Mouse (Mus musculus) limb, embryonic 13.5 days (tissue): ENCODE results near the gene Olfr635. TPM values are rescaled to one million over a fixed set of nuclear protein-coding genes. Genes with fewer than 3 reads are reported as not detected.

ENCODE experiments used
- ATAC-seq: fragments of 200-750 bp; cut with Nextera tagmentation; 2 replicates; pipeline ENCODE4 v1.8.0; 2017; ENCODE audit warnings: low read depth, moderate number of reproducible peaks, moderate TSS enrichment; ENCODE audit not compliant: low FRiP score
- H3K27ac ChIP-seq: fragments of 300-500 bp; sonication (generic); 2 replicates; pipeline ENCODE4 v1.5.1; 2015; ENCODE audit warnings: inconsistent platforms, mild to moderate bottlenecking, moderate library complexity
- H3K27me3 ChIP-seq: fragments of 300-500 bp; sonication (generic); 2 replicates; pipeline ENCODE4 v1.6.1; 2015; ENCODE audit warnings: mild to moderate bottlenecking, inconsistent platforms
- H3K36me3 ChIP-seq: fragments of 300-500 bp; sonication (generic); 2 replicates; pipeline ENCODE4 v1.6.1; 2015; ENCODE audit warnings: inconsistent platforms, mild to moderate bottlenecking, moderate library complexity
- H3K4me1 ChIP-seq: fragments of 300-500 bp; sonication (generic); 2 replicates; pipeline ENCODE4 v1.6.1; 2015; ENCODE audit warnings: inconsistent platforms
- H3K4me2 ChIP-seq: fragments of 300-500 bp; sonication (generic); replicated peaks from 2 replicates; pipeline ENCODE4 v1.6.1; 2015; ENCODE audit warnings: inconsistent platforms, mild to moderate bottlenecking, moderate library complexity
- H3K4me3 ChIP-seq: fragments of 300-500 bp; sonication (generic); 2 replicates; pipeline ENCODE4 v1.5.1; 2015; ENCODE audit warnings: moderate library complexity, mild to moderate bottlenecking, inconsistent platforms
- H3K9ac ChIP-seq: fragments of 300-500 bp; sonication (generic); 2 replicates; pipeline ENCODE4 v1.6.1; 2015; ENCODE audit warnings: mild to moderate bottlenecking, inconsistent platforms
- H3K9me3 ChIP-seq: fragments of 300-500 bp; sonication (generic); 2 replicates; pipeline ENCODE4 v1.6.1; 2016; ENCODE audit warnings: inconsistent platforms
- WGBS: fragments of 180-500 bp; shearing (Covaris S2); methylation state at CpG from one replicate; pipeline ENCODE4 v1.1.7; 2015; 5-methylcytosine and 5-hydroxymethylcytosine counted together
- polyA plus RNA-seq: library from polyadenylated mRNA; unstranded; fragments of >200 nt; fragmentation: Nextera tagmentation; extraction: Ambion mirVana; gene quantifications from 2 replicates; pipeline ENCODE4 v1.2.1, GENCODE M21; 2015

Olfr635 gene
- polyA plus RNA-seq, 1 experiment from 2014 or later = not detected

- Histone ChIP-seq H3K27me3 (no peaks in the 10 kb centered on the region), H3K4me1 (no peaks in the 10 kb centered on the region), H3K9me3 (no peaks in the 10 kb centered on the region), H3K27ac (no peak overlapping the region), H3K9ac (no peak overlapping the region), H3K4me3 (no peak overlapping the region), H3K4me2 (no peak overlapping the region), H3K36me3 (no peaks in the 10 kb centered on the region)
- ATAC-seq = no peak
- WGBS = 79% methylated on average over 3 of the region's 3 CpGs
Measured at GRCm38 (mm10) chr7:104026978-104027377, 56.0 kb downstream of the Olfr635 start.

GRCm38 (mm10) chr7:104035145-104035544 lies 64.2 kb downstream of the Olfr635 start, which contains the start of gene Olfr641:
TSS of gene Olfr641 (plus strand) at chr7:104035445.
- no peaks in the 10 kb centered on the region for H3K36me3 ChIP-seq
- H3K9me3 ChIP-seq = no peaks in the 10 kb centered on the region
- no peaks in the 10 kb centered on the region for H3K27me3 ChIP-seq
- WGBS = 75% methylated on average over 1 of the region's 1 CpGs
- H3K4me1 ChIP-seq = no peaks in the 10 kb centered on the region
- H3K4me2 ChIP-seq = no peak within 1 kb of the TSS
- no peak within 1 kb of the TSS for H3K9ac ChIP-seq
- H3K27ac ChIP-seq = no peak within 1 kb of the TSS
- H3K4me3 ChIP-seq = no peak within 1 kb of the TSS
- ATAC-seq = no peak

Other genes with a start within 250 kb of the Olfr635 start
- not detected in 2 replicates for gene Olfr628, start 240.8 kb upstream of the Olfr635 start, polyA plus RNA-seq
- not detected in 2 replicates for gene Olfr629, start 226.2 kb upstream of the Olfr635 start, polyA plus RNA-seq
- gene Olfr630, start 213.8 kb upstream of the Olfr635 start, polyA plus RNA-seq = not detected in 2 replicates
- not detected in 2 replicates for gene Olfr69, start 199.6 kb upstream of the Olfr635 start, polyA plus RNA-seq
- gene Olfr68, start 191.5 kb upstream of the Olfr635 start, polyA plus RNA-seq = not detected in 2 replicates
- not detected in 2 replicates for gene Olfr67, start 179.3 kb upstream of the Olfr635 start, polyA plus RNA-seq
- 1,810 and 1,860 TPM in 2 replicates for gene Hbb-bt, start 157.2 kb upstream of the Olfr635 start, polyA plus RNA-seq
- gene Hbb-bs, start 143.1 kb upstream of the Olfr635 start, polyA plus RNA-seq = 3,715 and 3,820 TPM in 2 replicates
- not detected in 2 replicates for gene Hbb-bh2, start 130.6 kb upstream of the Olfr635 start, polyA plus RNA-seq
- gene Hbb-bh1, start 128.0 kb upstream of the Olfr635 start, polyA plus RNA-seq = 61.1 and 82.5 TPM in 2 replicates
- gene Hbb-y, start 117.9 kb upstream of the Olfr635 start, polyA plus RNA-seq = 6,754 and 6,825 TPM in 2 replicates
- not detected in 2 replicates for gene Olfr66, start 84.9 kb upstream of the Olfr635 start, polyA plus RNA-seq
- not detected in 2 replicates for gene Olfr64, start 76.7 kb upstream of the Olfr635 start, polyA plus RNA-seq
- gene Olfr65, start 67.7 kb upstream of the Olfr635 start, polyA plus RNA-seq = not detected in 2 replicates
- not detected in 2 replicates for gene Olfr631, start 42.3 kb upstream of the Olfr635 start, polyA plus RNA-seq
- not detected in 2 replicates for gene Olfr632, start 36.8 kb upstream of the Olfr635 start, polyA plus RNA-seq
- gene Olfr633, start 26.7 kb upstream of the Olfr635 start, polyA plus RNA-seq = not detected in 2 replicates
- gene Olfr638, start 27.6 kb downstream of the Olfr635 start, polyA plus RNA-seq = not detected in 2 replicates
- gene Olfr639, start 46.2 kb downstream of the Olfr635 start, polyA plus RNA-seq = 0.04 TPM in 1 of 2 replicates, not detected in the other
- gene Olfr640, start 54.4 kb downstream of the Olfr635 start, polyA plus RNA-seq = not detected in 2 replicates
- gene Olfr641, start 64.3 kb downstream of the Olfr635 start, polyA plus RNA-seq = not detected in 2 replicates
- gene Olfr642, start 81.5 kb downstream of the Olfr635 start, polyA plus RNA-seq = not detected in 2 replicates
- gene 4930516K23Rik, start 90.3 kb downstream of the Olfr635 start, polyA plus RNA-seq = not detected in 2 replicates
- 0.05 TPM in 1 of 2 replicates, not detected in the other for gene Olfr644, start 100.7 kb downstream of the Olfr635 start, polyA plus RNA-seq
- not detected in 2 replicates for gene Olfr645, start 114.3 kb downstream of the Olfr635 start, polyA plus RNA-seq
- not detected in 2 replicates for gene Olfr646, start 133.7 kb downstream of the Olfr635 start, polyA plus RNA-seq
- not detected in 2 replicates for gene Ubqln5, start 158.7 kb downstream of the Olfr635 start, polyA plus RNA-seq
- not detected in 2 replicates for gene Olfr643, start 166.3 kb downstream of the Olfr635 start, polyA plus RNA-seq
- gene Ubqln3, start 172.1 kb downstream of the Olfr635 start, polyA plus RNA-seq = not detected in 2 replicates
- not detected in 2 replicates for gene Ubqlnl, start 179.4 kb downstream of the Olfr635 start, polyA plus RNA-seq
- gene Olfm5, start 193.7 kb downstream of the Olfr635 start, polyA plus RNA-seq = not detected in 2 replicates
- 0.13 and 0.22 TPM in 2 replicates for gene Olfr648, start 212.2 kb downstream of the Olfr635 start, polyA plus RNA-seq
- not detected in 2 replicates for gene Olfr649, start 224.8 kb downstream of the Olfr635 start, polyA plus RNA-seq
- gene Trim6, start 247.6 kb downstream of the Olfr635 start, polyA plus RNA-seq = 1.1 and 1.4 TPM in 2 replicates